Mouse (Mus musculus) E14TG2a.4 (cell line): ENCODE results near the gene Pitpnb.

Source experiments
- CTCF ChIP-seq: conservative IDR thresholded peaks from 2 replicates; pipeline ENCODE4 v1.5.1; 2014; ENCODE audit warnings: low read length
- NANOG ChIP-seq: IDR thresholded peaks from 2 replicates; pipeline ENCODE4 v1.6.1; 2014; ENCODE audit warnings: borderline replicate concordance, low read length, mixed read lengths

DNA sequence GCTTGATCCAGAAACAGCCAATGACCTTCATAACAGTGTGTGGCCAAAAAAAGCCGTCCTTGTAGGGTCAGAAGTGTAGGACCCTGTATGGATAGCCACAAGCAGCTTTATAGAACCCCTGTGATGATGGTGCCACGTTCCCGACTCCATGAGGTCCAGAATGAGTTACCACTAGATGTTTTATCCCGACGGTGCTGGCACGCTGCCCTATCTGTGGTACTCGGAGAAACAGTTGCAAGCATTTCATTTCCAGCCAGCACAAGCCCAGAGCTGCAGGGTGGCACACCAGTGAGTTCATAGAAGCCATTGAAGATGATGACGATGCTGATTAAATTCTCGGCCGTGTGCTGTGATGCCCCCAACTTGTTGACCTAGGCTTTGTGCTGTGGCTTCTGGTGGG is 60.3 kb downstream of the Pitpnb start:
- TF ChIP-seq CTCF (no peak), NANOG (no peak)
